Mouse (Mus musculus): ENCODE data around the gene Kl. TPM values are rescaled to one million over a fixed set of nuclear protein-coding genes. Genes with fewer than 3 reads are reported as not detected.
A peak's percentile ranks its signal among the peaks of the same experiment; 100 is the strongest.

Gene Kl
- under 1 TPM; 0.24 TPM for total RNA-seq (2021)
- long read RNA-seq, experiment 1: 0 reads
- long read RNA-seq, experiment 2, full-length matches to known transcripts: 9 of 14 reads
- long read RNA-seq, experiment 2, partial matches to known transcripts: 4 of 14 reads
- long read RNA-seq, experiment 2, other reads (novel, unspliced or antisense): 1 of 14 reads

GRCm38 (mm10) chr5:150952328-150952668, at the start of gene Kl:
TSS of gene Kl (plus strand) at chr5:150952607.
- DNase-seq: no peak

GRCm38 (mm10) chr5:150906053-150907040, 46.1 kb upstream of the Kl start:
- no peak for DNase-seq

GRCm38 (mm10) chr5:150912156-150912555, 40.3 kb upstream of the Kl start:
- no peak for DNase-seq

- DNase-seq: no peak
These were observed 39.8 kb upstream of the Kl start for GRCm38 (mm10) chr5:150912656-150913055.

GRCm38 (mm10) chr5:150915080-150916055, 37.0 kb upstream of the Kl start:
- no peak for DNase-seq

GRCm38 (mm10) chr5:150917131-150917858, 35.1 kb upstream of the Kl start:
- DNase-seq: no peak

- DNase-seq: no peak
These were observed 33.8 kb upstream of the Kl start for GRCm38 (mm10) chr5:150918599-150918998.

- no peak for DNase-seq
These were observed 33.1 kb upstream of the Kl start for GRCm38 (mm10) chr5:150919269-150919668.

- no peak for DNase-seq
These were observed 32.4 kb upstream of the Kl start for GRCm38 (mm10) chr5:150919961-150920360.

GRCm38 (mm10) chr5:150929406-150929805, 23.0 kb upstream of the Kl start:
- no peak for DNase-seq

GRCm38 (mm10) chr5:150932596-150932995, 19.8 kb upstream of the Kl start:
- DNase-seq: no peak

GRCm38 (mm10) chr5:150936213-150936612, 16.2 kb upstream of the Kl start:
- no peak for DNase-seq

GRCm38 (mm10) chr5:150936807-150937206, 15.6 kb upstream of the Kl start:
- no peak for DNase-seq

- no peak for DNase-seq
These were observed 14.9 kb upstream of the Kl start for GRCm38 (mm10) chr5:150937501-150937900.

GRCm38 (mm10) chr5:150945576-150945975, 6.8 kb upstream of the Kl start:
- no peak for DNase-seq

- DNase-seq: no peak
These were observed 3.3 kb upstream of the Kl start for GRCm38 (mm10) chr5:150949131-150949530.

- no peak for DNase-seq
These were observed 1.1 kb upstream of the Kl start for GRCm38 (mm10) chr5:150951325-150951724.

GRCm38 (mm10) chr5:150952669-150953521, 488 bp downstream of the Kl start:
- DNase-seq: peak; percentile 51

- no peak for DNase-seq
These were observed 2.4 kb downstream of the Kl start for GRCm38 (mm10) chr5:150954791-150955190.

- DNase-seq: no peak
These were observed 7.5 kb downstream of the Kl start for GRCm38 (mm10) chr5:150959861-150960260.

- DNase-seq: no peak
These were observed 9.2 kb downstream of the Kl start for GRCm38 (mm10) chr5:150961615-150962014.
